Mouse (Mus musculus) urinary bladder, postnatal 14 days (tissue): Measurements from ENCODE around the gene Bet1.

Experiments
- DNase-seq: peaks from one replicate; pipeline ENCODE4 v3.0.0; 2021; ENCODE audit warnings: low spot score

Bet1 gene

GRCm38 (mm10) chr6:4086663-4087454, at the start of gene Bet1:
Gene Bet1 (minus strand): TSS chr6:4086972.
- peak; percentile 92 for DNase-seq

GRCm38 (mm10) chr6:4132239-4132638, 45.5 kb upstream of the Bet1 start:
- DNase-seq, result no peak

- DNase-seq, result no peak
Observed at GRCm38 (mm10) chr6:4131149-4131548, 44.4 kb upstream of the Bet1 start.

GRCm38 (mm10) chr6:4118611-4119010, 31.8 kb upstream of the Bet1 start:
- no peak for DNase-seq

- DNase-seq, result no peak
Observed at GRCm38 (mm10) chr6:4090423-4090822, 3.7 kb upstream of the Bet1 start.

- DNase-seq, result peak; percentile 10
Observed at GRCm38 (mm10) chr6:4072281-4072680, 14.5 kb downstream of the Bet1 start.

GRCm38 (mm10) chr6:4069714-4070113, 17.1 kb downstream of the Bet1 start:
- no peak for DNase-seq

GRCm38 (mm10) chr6:4054387-4054786, 32.4 kb downstream of the Bet1 start:
- no peak for DNase-seq

- no peak for DNase-seq
Observed at GRCm38 (mm10) chr6:4052843-4053242, 33.9 kb downstream of the Bet1 start.

GRCm38 (mm10) chr6:4047200-4047599, 39.6 kb downstream of the Bet1 start:
- DNase-seq, result no peak

GRCm38 (mm10) chr6:4041821-4042220, 45.0 kb downstream of the Bet1 start:
- DNase-seq, result no peak

- DNase-seq, result no peak
Observed at GRCm38 (mm10) chr6:4030956-4031355, 55.8 kb downstream of the Bet1 start.
